Mouse (Mus musculus) heart, postnatal 10 days (tissue): Measurements from ENCODE around the gene Mapkapk3. TPM values are rescaled to one million over a fixed set of nuclear protein-coding genes. Genes with fewer than 3 reads are reported as not detected.

Experiments
- DNase-seq, 2 experiments: peaks; one replicate each; pipeline ENCODE4 v3.0.0; 2021
- intact Hi-C: fragments of 180-260 bp; cut with DNase I; formaldehyde crosslinking; loops from one replicate; pipeline ENCODE4 v1.15.1; 2025
- microRNA-seq, 2 experiments: library from miRNA; unstranded; fragments of <30 nt; microRNA quantifications; one replicate each; pipeline ENCODE4 v1.2.0; 2022
- total RNA-seq, 2 experiments: library from RNA; stranded (reverse); gene quantifications; 2 replicates each; pipeline ENCODE4 v1.2.3; 2021

Gene Mapkapk3
- total RNA-seq, 2 experiments from 2014 or later = 22.1 to 23.3 TPM

GRCm38 (mm10) chr9:107235261-107235660, 54.4 kb downstream of the Mapkapk3 start:
- intact Hi-C loops = no loop called here
- DNase-seq = no peak

GRCm38 (mm10) chr9:107232140-107232539, 57.5 kb downstream of the Mapkapk3 start:
- intact Hi-C loops = loop anchor here (5.0 kb wide), 1 partner anchor 330 kb away; no protein-coding TSS in a partner anchor
- no peak for DNase-seq

GRCm38 (mm10) chr9:107231539-107232139, 58.0 kb downstream of the Mapkapk3 start, which contains the start of gene Dock3:
Gene Dock3 (minus strand): TSS chr9:107231909.
- intact Hi-C loops = loop anchor here (5.0 kb wide), 1 partner anchor 329 kb away; no protein-coding TSS in a partner anchor
- DNase-seq = peak; percentile 58

- intact Hi-C loops = loop anchor here (5.0 kb wide), 1 partner anchor 329 kb away; no protein-coding TSS in a partner anchor
- DNase-seq = no peak
These were observed 58.6 kb downstream of the Mapkapk3 start for GRCm38 (mm10) chr9:107230991-107231538.

- intact Hi-C loops = no loop called here
These were observed 65.1 kb downstream of the Mapkapk3 start for GRCm38 (mm10) chr9:107224597-107224996.

More at GRCm38 (mm10) chr9:107224597-107224996, 65.1 kb downstream of the Mapkapk3 start:
- no peak for DNase-seq

Small RNAs within 50 kb of the gene (microRNA-seq; reads per million reads assigned to microRNA genes)
- 0 reads per million in 2 experiments for gene Gm22238

Other genes starting within 250 kb of the Mapkapk3 start
- 1 to 10 TPM; 1.1 to 1.4 TPM for gene Dock3, start 58.0 kb downstream of the Mapkapk3 start, total RNA-seq
- 100 to 1,000 TPM; 212 to 269 TPM for gene Cish, start 6.1 kb upstream of the Mapkapk3 start, total RNA-seq
- 10 to 100 TPM; 16.8 to 17.0 TPM for gene Hemk1, start 48.5 kb upstream of the Mapkapk3 start, total RNA-seq
- 10 to 100 TPM in 1 of 2 experiments, 1 to 10 TPM in 1; 8.9 to 11.4 TPM for gene 6430571L13Rik, start 50.7 kb upstream of the Mapkapk3 start, total RNA-seq
- 10 to 100 TPM in 1 of 2 experiments, 1 to 10 TPM in 1; 7.3 to 13.2 TPM for gene Cacna2d2, start 109.7 kb upstream of the Mapkapk3 start, total RNA-seq
- gene Tmem115, start 244.1 kb upstream of the Mapkapk3 start, total RNA-seq = 10 to 100 TPM; 25.0 to 26.5 TPM